Mouse (Mus musculus): ENCODE results near the gene Dhdh. TPM values are rescaled to one million over a fixed set of nuclear protein-coding genes. Genes with fewer than 3 reads are reported as not detected.
"Not testable (repeated sequence)": the region's sequence is repeated elsewhere in the genome, so short reads cannot be mapped to it uniquely, and the experiment has no call there.

Gene Dhdh
- polyA plus RNA-seq, 1 experiment = 0.02 TPM

GRCm38 (mm10) chr7:45481374-45481927, 7.2 kb downstream of the Dhdh start, which contains the start of gene Tulp2:
Tulp2 (plus strand) TSS chr7:45481877.
- TF ChIP-seq TAL1 (IDR thresholded peaks at IDR 0.05; ENCODE audit: low read length) (no peak), GATA1 (IDR thresholded peaks at IDR 0.05; ENCODE audit: low read length) (no peak)
- Histone ChIP-seq H3K27me3 (ENCODE audit: control insufficient read depth) (no peaks in the 10 kb centered on the region), H3K9me3 (ENCODE audit: control insufficient read depth, low read length) (no peaks in the 10 kb centered on the region), H3K36me3 (ENCODE audit: control insufficient read depth) (peaks cover 6% of the 10 kb centered on the region; the same call in 1 of the 2 replicates), H3K4me1 (ENCODE audit: control insufficient read depth) (peaks cover 38% of the 10 kb centered on the region), H3K4me3 (replicated peaks) (no peak within 1 kb of the TSS)

- H3K27me3 ChIP-seq (ENCODE audit: control insufficient read depth); H3K4me3 ChIP-seq (replicated peaks); H3K36me3 ChIP-seq (ENCODE audit: control insufficient read depth); H3K9me3 ChIP-seq (ENCODE audit: control insufficient read depth, low read length): not testable (repeated sequence)
- H3K4me1 ChIP-seq (ENCODE audit: control insufficient read depth) = peaks cover 40% of the 10 kb centered on the region
Measured at GRCm38 (mm10) chr7:45480310-45480709, 8.3 kb downstream of the Dhdh start.

- peaks cover 49% of the 10 kb centered on the region for H3K4me1 ChIP-seq (ENCODE audit: control insufficient read depth)
- H3K4me3 ChIP-seq (replicated peaks) = no peak overlapping the region
- H3K36me3 ChIP-seq (ENCODE audit: control insufficient read depth) = peaks cover 8% of the 10 kb centered on the region; the same call in 1 of the 2 replicates
- TF ChIP-seq GATA1 (IDR thresholded peaks at IDR 0.05; ENCODE audit: low read length) (no peak), TAL1 (IDR thresholded peaks at IDR 0.05; ENCODE audit: low read length) (no peak)
- no peaks in the 10 kb centered on the region for H3K27me3 ChIP-seq (ENCODE audit: control insufficient read depth)
- no peaks in the 10 kb centered on the region for H3K9me3 ChIP-seq (ENCODE audit: control insufficient read depth, low read length)
Measured at GRCm38 (mm10) chr7:45478774-45479173, 9.8 kb downstream of the Dhdh start.

DNA sequence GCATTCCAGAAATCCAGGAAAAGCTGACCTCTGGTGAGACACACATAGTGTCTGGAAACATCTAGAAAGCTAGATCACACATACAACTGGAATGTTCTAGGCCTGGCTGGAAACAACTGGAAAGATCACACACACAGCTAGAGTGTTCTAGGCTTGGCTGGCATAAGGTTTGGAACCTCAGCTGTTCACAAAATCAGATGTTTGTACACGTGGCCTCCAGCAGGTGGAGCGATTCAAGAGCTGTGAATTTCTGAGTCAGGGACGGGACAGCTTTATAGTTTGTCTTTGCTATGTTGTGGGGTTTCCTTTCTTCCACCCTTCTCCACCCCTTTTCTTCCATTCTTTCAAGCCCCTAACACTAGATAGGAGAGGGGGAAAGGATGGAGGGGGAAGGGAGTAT, 11.6 kb downstream of the Dhdh start:
- Histone ChIP-seq H3K9me3 (ENCODE audit: control insufficient read depth, low read length) (no peaks in the 10 kb centered on the region), H3K4me3 (replicated peaks) (no peak overlapping the region), H3K27me3 (ENCODE audit: control insufficient read depth) (no peaks in the 10 kb centered on the region), H3K4me1 (ENCODE audit: control insufficient read depth) (peaks cover 47% of the 10 kb centered on the region), H3K36me3 (ENCODE audit: control insufficient read depth) (peaks cover 8% of the 10 kb centered on the region; the same call in 1 of the 2 replicates)
- no peak for TF ChIP-seq GATA1 (IDR thresholded peaks at IDR 0.05; ENCODE audit: low read length)
- no peak for TF ChIP-seq TAL1 (IDR thresholded peaks at IDR 0.05; ENCODE audit: low read length)

DNA sequence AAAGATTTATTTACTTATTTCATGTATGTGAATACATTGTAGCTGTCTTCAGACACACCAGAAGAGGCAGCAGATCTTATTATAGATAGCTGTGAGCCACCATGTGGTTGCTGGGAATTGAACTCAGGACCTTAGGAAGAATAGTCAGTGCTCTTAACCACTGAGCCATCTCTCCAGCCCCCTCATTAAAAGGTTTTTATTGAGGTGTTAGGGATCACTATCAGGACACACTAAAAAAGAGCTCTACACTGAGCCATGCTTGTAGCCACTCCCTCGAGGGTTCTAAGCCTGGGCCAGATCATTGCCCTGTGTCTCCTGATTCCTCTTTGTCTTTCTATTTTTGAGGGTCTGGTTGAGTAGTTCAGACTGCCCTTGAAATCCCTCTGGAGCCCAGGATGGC, 12.2 kb downstream of the Dhdh start:
- H3K4me3 ChIP-seq (replicated peaks) = no peak overlapping the region
- no peaks in the 10 kb centered on the region for H3K27me3 ChIP-seq (ENCODE audit: control insufficient read depth)
- H3K36me3 ChIP-seq (ENCODE audit: control insufficient read depth) = peaks cover 8% of the 10 kb centered on the region; the same call in 1 of the 2 replicates
- peaks cover 48% of the 10 kb centered on the region for H3K4me1 ChIP-seq (ENCODE audit: control insufficient read depth)
- TF ChIP-seq GATA1 (IDR thresholded peaks at IDR 0.05; ENCODE audit: low read length) (no peak), TAL1 (IDR thresholded peaks at IDR 0.05; ENCODE audit: low read length) (no peak)
- H3K9me3 ChIP-seq (ENCODE audit: control insufficient read depth, low read length) = no peaks in the 10 kb centered on the region

- TF ChIP-seq GATA1 (IDR thresholded peaks at IDR 0.05; ENCODE audit: low read length) = no peak; the same call in 1 of the 2 replicates
- no peak for TF ChIP-seq TAL1 (IDR thresholded peaks at IDR 0.05; ENCODE audit: low read length)
- no peaks in the 10 kb centered on the region for H3K27me3 ChIP-seq (ENCODE audit: control insufficient read depth)
- H3K36me3 ChIP-seq (ENCODE audit: control insufficient read depth) = peaks cover 8% of the 10 kb centered on the region; the same call in 1 of the 2 replicates
- no peaks in the 10 kb centered on the region for H3K9me3 ChIP-seq (ENCODE audit: control insufficient read depth, low read length)
- peak overlapping the region; percentile 58 for H3K4me3 ChIP-seq (replicated peaks)
- H3K4me1 ChIP-seq (ENCODE audit: control insufficient read depth) = peaks cover 50% of the 10 kb centered on the region
Measured at GRCm38 (mm10) chr7:45475291-45475969, 13.2 kb downstream of the Dhdh start.

DNA sequence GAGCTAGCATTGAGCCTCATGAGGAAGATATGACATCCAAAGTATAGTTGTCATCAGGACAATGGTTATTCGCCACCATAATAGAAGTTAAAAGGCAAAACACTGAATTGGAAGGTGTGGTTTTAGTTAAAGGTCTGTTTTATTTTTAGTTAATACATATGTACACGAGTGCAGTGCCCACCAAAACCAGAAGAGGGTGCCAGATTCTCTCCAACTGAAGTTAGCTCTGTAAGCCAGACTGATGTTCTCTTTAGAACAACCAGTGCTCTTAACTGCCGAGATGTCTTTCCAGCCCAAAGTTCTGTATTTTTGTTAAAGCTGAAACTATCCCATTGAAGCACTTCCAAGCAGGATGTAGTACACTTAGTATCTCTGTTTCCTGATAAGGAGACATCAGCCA, 17.7 kb downstream of the Dhdh start:
- no peak for TF ChIP-seq TAL1 (IDR thresholded peaks at IDR 0.05; ENCODE audit: low read length)
- no peak for TF ChIP-seq GATA1 (IDR thresholded peaks at IDR 0.05; ENCODE audit: low read length)
- H3K4me3 ChIP-seq (replicated peaks) = no peak overlapping the region
- H3K27me3 ChIP-seq (ENCODE audit: control insufficient read depth) = no peaks in the 10 kb centered on the region
- peaks cover 49% of the 10 kb centered on the region for H3K4me1 ChIP-seq (ENCODE audit: control insufficient read depth)
- no peaks in the 10 kb centered on the region for H3K9me3 ChIP-seq (ENCODE audit: control insufficient read depth, low read length)
- peaks cover 3% of the 10 kb centered on the region for H3K36me3 ChIP-seq (ENCODE audit: control insufficient read depth)

- Histone ChIP-seq H3K4me1 (ENCODE audit: control insufficient read depth) (peaks cover 56% of the 10 kb centered on the region), H3K27me3 (ENCODE audit: control insufficient read depth) (no peaks in the 10 kb centered on the region), H3K36me3 (ENCODE audit: control insufficient read depth) (peaks cover 37% of the 10 kb centered on the region), H3K4me3 (replicated peaks) (peak overlapping the region; percentile 74), H3K9me3 (ENCODE audit: control insufficient read depth, low read length) (no peaks in the 10 kb centered on the region)
- TF ChIP-seq GATA1 (IDR thresholded peaks at IDR 0.05; ENCODE audit: low read length) (no peak), TAL1 (IDR thresholded peaks at IDR 0.05; ENCODE audit: low read length) (no peak)
Measured at GRCm38 (mm10) chr7:45467090-45467670, 21.4 kb downstream of the Dhdh start.

DNA sequence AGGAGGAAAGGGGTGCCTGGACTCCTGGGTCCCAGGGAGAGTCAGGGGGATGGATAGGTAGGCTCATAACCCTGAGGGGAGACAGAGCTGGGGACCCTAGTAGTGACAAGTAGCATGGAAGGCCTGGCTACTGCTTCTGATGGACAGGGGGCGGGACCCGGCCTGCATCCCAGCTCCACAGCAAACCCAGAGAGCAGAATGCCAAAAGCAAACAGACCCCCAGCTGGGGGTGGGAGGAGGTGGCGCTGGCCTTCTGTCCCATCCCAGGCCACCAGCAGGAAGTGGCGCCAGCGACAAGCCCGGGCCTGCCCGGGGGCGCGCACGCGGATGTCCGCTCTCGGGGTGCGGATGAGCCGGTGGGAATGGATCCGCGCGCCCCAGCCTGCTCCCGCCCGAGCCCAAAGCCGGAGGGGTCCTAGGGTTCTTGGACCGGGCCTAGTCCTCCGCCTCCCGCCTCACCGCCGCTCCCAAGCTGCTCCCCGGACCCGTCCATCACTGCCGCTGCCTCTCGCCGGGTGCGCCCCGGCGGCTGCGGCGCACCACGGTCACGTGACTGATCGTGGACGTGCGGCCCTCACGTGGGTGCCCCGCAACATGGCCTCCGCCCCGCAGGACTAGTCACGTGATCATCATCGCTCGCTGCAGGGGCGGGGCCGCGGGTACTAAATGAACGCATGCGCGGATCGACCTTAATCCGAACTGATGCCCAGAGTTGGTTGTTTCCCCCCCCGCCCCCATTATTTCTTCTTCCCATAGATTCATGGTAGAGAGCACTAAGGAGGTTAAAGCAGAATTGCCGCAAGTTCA, 22.1 kb downstream of the Dhdh start, which contains the start of gene Bax:
Bax (minus strand) TSS at position 616 of the 807 bp plus-strand sequence.
- TF ChIP-seq GATA1 (IDR thresholded peaks at IDR 0.05; ENCODE audit: low read length) (no peak), TAL1 (IDR thresholded peaks at IDR 0.05; ENCODE audit: low read length) (no peak)
- Histone ChIP-seq H3K9me3 (ENCODE audit: control insufficient read depth, low read length) (no peaks in the 10 kb centered on the region), H3K4me3 (replicated peaks) (peak within 1 kb of the TSS; percentile 74), H3K36me3 (ENCODE audit: control insufficient read depth) (peaks cover 44% of the 10 kb centered on the region), H3K27me3 (ENCODE audit: control insufficient read depth) (no peaks in the 10 kb centered on the region), H3K4me1 (ENCODE audit: control insufficient read depth) (peaks cover 57% of the 10 kb centered on the region)
